Mouse (Mus musculus) MN1 (cell line): ENCODE results near the gene Gm21983.

ENCODE experiments used
- DNase-seq: peaks from one replicate; pipeline ENCODE4 v3.0.0-alpha.2; 2016; ENCODE audit warnings: low spot score

Gene Gm21983

GRCm38 (mm10) chr7:27159882-27160281 lies 21.0 kb downstream of the Gm21983 start:
- peak; percentile 89 for DNase-seq

- no peak for DNase-seq
Measured at GRCm38 (mm10) chr7:27159256-27159655, 21.6 kb downstream of the Gm21983 start.

GRCm38 (mm10) chr7:27158171-27158570 lies 22.7 kb downstream of the Gm21983 start:
- DNase-seq = no peak

GRCm38 (mm10) chr7:27156005-27156404 lies 24.9 kb downstream of the Gm21983 start:
- no peak for DNase-seq

- DNase-seq = no peak
Measured at GRCm38 (mm10) chr7:27153205-27153764, 27.6 kb downstream of the Gm21983 start, which contains the start of gene Cyp2t4. Cyp2t4 (plus strand) TSS chr7:27153714.

- no peak for DNase-seq
Measured at GRCm38 (mm10) chr7:27136410-27136996, 44.4 kb downstream of the Gm21983 start.

GRCm38 (mm10) chr7:27133757-27134156 lies 47.1 kb downstream of the Gm21983 start:
- no peak for DNase-seq

- peak; percentile 27 for DNase-seq
Measured at GRCm38 (mm10) chr7:27133156-27133555, 47.7 kb downstream of the Gm21983 start.

- DNase-seq = peak; percentile 54
Measured at GRCm38 (mm10) chr7:27132588-27132987, 48.3 kb downstream of the Gm21983 start.

- no peak for DNase-seq
Measured at GRCm38 (mm10) chr7:27131387-27131786, 49.5 kb downstream of the Gm21983 start.

- no peak for DNase-seq
Measured at GRCm38 (mm10) chr7:27130521-27131370, 50.1 kb downstream of the Gm21983 start.

- no peak for DNase-seq
Measured at GRCm38 (mm10) chr7:27129811-27130210, 51.1 kb downstream of the Gm21983 start.

GRCm38 (mm10) chr7:27128946-27129345 lies 51.9 kb downstream of the Gm21983 start:
- DNase-seq = no peak

GRCm38 (mm10) chr7:27128162-27128561 lies 52.7 kb downstream of the Gm21983 start:
- no peak for DNase-seq

GRCm38 (mm10) chr7:27124969-27125368 lies 55.9 kb downstream of the Gm21983 start:
- no peak for DNase-seq

- DNase-seq = no peak
Measured at GRCm38 (mm10) chr7:27124305-27124832, 56.5 kb downstream of the Gm21983 start.

- no peak for DNase-seq
Measured at GRCm38 (mm10) chr7:27119676-27120075, 61.2 kb downstream of the Gm21983 start, which contains the start of gene Cyp2f2. Cyp2f2 (plus strand) TSS chr7:27119909.
